Mouse (Mus musculus): Measurements from ENCODE around the gene C1qtnf4. TPM values are rescaled to one million over a fixed set of nuclear protein-coding genes. Genes with fewer than 3 reads are reported as not detected.

Gene C1qtnf4
- polyA plus RNA-seq, 1 experiment = 4.0 TPM

GRCm38 (mm10) chr2:90903398-90903797 lies 17.7 kb downstream of the C1qtnf4 start:
- peaks cover 27% of the 10 kb centered on the region for H3K36me3 ChIP-seq (ENCODE audit: control insufficient read depth, insufficient read depth, low read length)
- H3K4me1 ChIP-seq (ENCODE audit: control insufficient read depth, insufficient read depth, insufficient read length, low read length) = peaks cover 10% of the 10 kb centered on the region; the same call in 1 of the 2 replicates
- no peaks in the 10 kb centered on the region for H3K27me3 ChIP-seq (ENCODE audit: control insufficient read depth, insufficient read depth, low read length)
- H3K27ac ChIP-seq (ENCODE audit: insufficient read depth, low read depth, low read length) = no peak overlapping the region; the same call in 1 of the 2 replicates
- TF ChIP-seq POLR2A (IDR thresholded peaks at IDR 0.05; ENCODE audit: low read depth, low read length) (no peak), CTCF (IDR thresholded peaks at IDR 0.05; ENCODE audit: extremely low read depth, insufficient read length, insufficient replicate concordance, low read depth, low read length) (no peak)
- no peak overlapping the region for H3K4me3 ChIP-seq (ENCODE audit: low read depth, low read length)
- 63% methylated on average over 2 of the region's 2 CpGs for WGBS

DNA sequence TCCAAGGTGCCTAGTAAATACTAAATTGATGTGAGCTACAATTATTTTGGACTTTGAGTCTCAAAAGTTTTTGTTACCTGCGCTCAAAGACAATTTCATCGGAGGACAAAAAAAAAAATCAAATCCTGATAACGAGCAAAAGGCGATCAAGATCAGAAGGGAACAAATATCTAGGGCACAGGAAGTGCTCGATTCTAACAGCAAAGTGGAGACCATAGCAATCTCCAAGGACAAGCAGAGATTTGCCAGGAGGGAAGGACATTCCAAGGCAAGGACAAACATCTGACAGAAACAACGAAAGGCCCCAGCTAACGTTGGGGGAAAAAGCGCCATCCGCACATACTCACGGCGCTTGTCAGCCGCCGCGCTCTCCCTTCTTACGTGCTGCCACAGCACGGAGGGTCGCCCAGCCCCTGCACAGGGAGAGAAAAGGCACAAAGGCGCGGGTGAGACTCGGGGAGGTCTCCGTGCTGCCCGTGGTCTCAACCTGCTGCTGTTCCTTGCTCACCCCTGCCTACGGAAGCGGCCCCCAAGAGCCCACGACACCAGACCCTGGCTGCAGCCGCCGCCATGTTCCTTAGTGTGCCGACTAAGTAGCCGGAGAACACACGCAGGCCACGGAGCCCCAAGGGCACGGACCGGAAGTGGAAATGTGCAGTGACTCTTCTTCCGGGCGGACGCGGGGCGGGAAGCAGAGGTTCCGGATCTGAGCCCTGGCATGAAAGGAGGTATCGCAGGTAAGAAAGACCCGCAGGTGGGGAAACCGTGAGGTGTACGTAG lies 18.6 kb downstream of the C1qtnf4 start, which contains the start of the genes Kbtbd4 and Ndufs3:
TSS of gene Kbtbd4 (plus strand) at position 665 of the 780 bp plus-strand sequence.
TSS of gene Ndufs3 (minus strand) at position 752 of the 780 bp plus-strand sequence.
- peaks cover 30% of the 10 kb centered on the region for H3K36me3 ChIP-seq (ENCODE audit: control insufficient read depth, insufficient read depth, low read length)
- under 1% methylated on average over 43 of the region's 43 CpGs for WGBS

DNA sequence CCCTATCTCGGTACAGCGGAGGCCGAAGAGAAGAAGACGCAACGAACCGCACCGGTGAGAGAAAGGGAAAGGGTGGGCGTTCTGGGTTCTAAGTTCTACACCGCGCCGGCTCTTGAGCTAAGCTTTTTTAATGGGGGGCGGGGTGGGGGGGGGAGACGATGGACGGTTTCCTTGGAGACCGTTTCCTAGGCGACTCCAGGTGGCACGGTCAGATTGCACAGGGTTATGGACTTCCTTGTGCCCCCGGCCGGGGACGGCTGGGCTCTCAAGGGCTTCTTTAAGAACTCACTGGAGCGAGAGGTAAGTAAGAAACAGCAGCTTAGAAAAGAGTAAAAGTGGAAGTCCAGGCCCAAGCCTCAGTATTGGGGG lies 19.2 kb downstream of the C1qtnf4 start:
- Histone ChIP-seq H3K36me3 (ENCODE audit: control insufficient read depth, insufficient read depth, low read length) (peaks cover 31% of the 10 kb centered on the region), H3K4me1 (ENCODE audit: control insufficient read depth, insufficient read depth, insufficient read length, low read length) (peaks cover 10% of the 10 kb centered on the region; the same call in 1 of the 2 replicates), H3K27ac (ENCODE audit: insufficient read depth, low read depth, low read length) (peak overlapping the region; percentile 56; the same call in 1 of the 2 replicates), H3K4me3 (ENCODE audit: low read depth, low read length) (peak overlapping the region; percentile 75), H3K27me3 (ENCODE audit: control insufficient read depth, insufficient read depth, low read length) (no peaks in the 10 kb centered on the region)
- TF ChIP-seq CTCF (IDR thresholded peaks at IDR 0.05; ENCODE audit: extremely low read depth, insufficient read length, insufficient replicate concordance, low read depth, low read length) = no peak
- TF ChIP-seq POLR2A (IDR thresholded peaks at IDR 0.05; ENCODE audit: low read depth, low read length) = no peak
- under 1% methylated on average over 21 of the region's 21 CpGs for WGBS

More for the DNA sequence above, 18.6 kb downstream of the C1qtnf4 start, which contains the start of the genes Kbtbd4 and Ndufs3:
- peak; percentile 88 for TF ChIP-seq POLR2A (IDR thresholded peaks at IDR 0.05; ENCODE audit: low read depth, low read length)
- no peak for TF ChIP-seq CTCF (IDR thresholded peaks at IDR 0.05; ENCODE audit: extremely low read depth, insufficient read length, insufficient replicate concordance, low read depth, low read length)
- H3K4me1 ChIP-seq (ENCODE audit: control insufficient read depth, insufficient read depth, insufficient read length, low read length) = peaks cover 10% of the 10 kb centered on the region; the same call in 1 of the 2 replicates
- peak within 1 kb of the TSS; percentile 75 for H3K4me3 ChIP-seq (ENCODE audit: low read depth, low read length)
- H3K27ac ChIP-seq (ENCODE audit: insufficient read depth, low read depth, low read length) = peak within 1 kb of the TSS; percentile 84
- H3K27me3 ChIP-seq (ENCODE audit: control insufficient read depth, insufficient read depth, low read length) = no peaks in the 10 kb centered on the region

GRCm38 (mm10) chr2:90906721-90907120 lies 21.1 kb downstream of the C1qtnf4 start:
- TF ChIP-seq CTCF (IDR thresholded peaks at IDR 0.05; ENCODE audit: extremely low read depth, insufficient read length, insufficient replicate concordance, low read depth, low read length) = no peak
- no peak for TF ChIP-seq POLR2A (IDR thresholded peaks at IDR 0.05; ENCODE audit: low read depth, low read length)
- peaks cover 38% of the 10 kb centered on the region for H3K36me3 ChIP-seq (ENCODE audit: control insufficient read depth, insufficient read depth, low read length)
- WGBS = 79% methylated on average over 2 of the region's 2 CpGs
- H3K4me1 ChIP-seq (ENCODE audit: control insufficient read depth, insufficient read depth, insufficient read length, low read length) = peaks cover 10% of the 10 kb centered on the region; the same call in 1 of the 2 replicates
- H3K27me3 ChIP-seq (ENCODE audit: control insufficient read depth, insufficient read depth, low read length) = no peaks in the 10 kb centered on the region
- H3K27ac ChIP-seq (ENCODE audit: insufficient read depth, low read depth, low read length) = no peak overlapping the region
- H3K4me3 ChIP-seq (ENCODE audit: low read depth, low read length) = no peak overlapping the region

DNA sequence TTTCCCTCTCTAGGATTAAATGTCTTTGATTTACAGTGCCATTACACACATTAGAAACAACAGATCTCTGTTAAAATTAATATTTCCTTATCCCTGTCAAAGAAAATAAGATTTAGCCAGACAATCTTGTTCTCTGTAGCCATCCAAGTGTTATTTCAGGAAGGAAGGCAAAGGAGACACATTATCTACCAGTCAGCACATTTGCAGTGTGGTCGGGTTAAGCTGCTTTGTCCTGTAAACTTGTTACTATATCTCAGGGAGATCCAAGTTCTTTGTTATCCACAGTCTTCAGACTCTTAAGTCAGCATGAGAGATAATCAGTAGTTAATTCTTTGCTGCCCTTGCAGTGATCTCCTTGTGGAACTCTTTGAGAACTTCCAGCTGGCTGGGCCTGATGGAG lies 25.2 kb downstream of the C1qtnf4 start:
- 75% methylated on average over 1 of the region's 1 CpGs for WGBS
- Histone ChIP-seq H3K4me1 (ENCODE audit: control insufficient read depth, insufficient read depth, insufficient read length, low read length) (0 out of 2 replicates have a peak, but pooled peaks cover 5% of the 10 kb centered on the region), H3K36me3 (ENCODE audit: control insufficient read depth, insufficient read depth, low read length) (peaks cover 44% of the 10 kb centered on the region), H3K27me3 (ENCODE audit: control insufficient read depth, insufficient read depth, low read length) (no peaks in the 10 kb centered on the region), H3K27ac (ENCODE audit: insufficient read depth, low read depth, low read length) (no peak overlapping the region), H3K4me3 (ENCODE audit: low read depth, low read length) (no peak overlapping the region)
- no peak for TF ChIP-seq POLR2A (IDR thresholded peaks at IDR 0.05; ENCODE audit: low read depth, low read length)
- no peak for TF ChIP-seq CTCF (IDR thresholded peaks at IDR 0.05; ENCODE audit: extremely low read depth, insufficient read length, insufficient replicate concordance, low read depth, low read length)

GRCm38 (mm10) chr2:90911668-90912067 lies 26.0 kb downstream of the C1qtnf4 start:
- H3K4me1 ChIP-seq (ENCODE audit: control insufficient read depth, insufficient read depth, insufficient read length, low read length) = 0 out of 2 replicates have a peak, but pooled peaks cover 4% of the 10 kb centered on the region
- 67% methylated on average over 1 of the region's 1 CpGs for WGBS
- no peaks in the 10 kb centered on the region for H3K27me3 ChIP-seq (ENCODE audit: control insufficient read depth, insufficient read depth, low read length)
- H3K27ac ChIP-seq (ENCODE audit: insufficient read depth, low read depth, low read length) = no peak overlapping the region
- TF ChIP-seq POLR2A (IDR thresholded peaks at IDR 0.05; ENCODE audit: low read depth, low read length) = no peak
- peaks cover 44% of the 10 kb centered on the region for H3K36me3 ChIP-seq (ENCODE audit: control insufficient read depth, insufficient read depth, low read length)
- H3K4me3 ChIP-seq (ENCODE audit: low read depth, low read length) = no peak overlapping the region

- Histone ChIP-seq H3K4me3 (ENCODE audit: low read depth, low read length) (no peak overlapping the region), H3K27me3 (ENCODE audit: control insufficient read depth, insufficient read depth, low read length) (no peaks in the 10 kb centered on the region), H3K36me3 (ENCODE audit: control insufficient read depth, insufficient read depth, low read length) (peaks cover 39% of the 10 kb centered on the region), H3K27ac (ENCODE audit: insufficient read depth, low read depth, low read length) (no peak overlapping the region), H3K4me1 (ENCODE audit: control insufficient read depth, insufficient read depth, insufficient read length, low read length) (0 out of 2 replicates have a peak, but pooled peaks cover 2% of the 10 kb centered on the region)
- 31% methylated on average over 2 of the region's 2 CpGs for WGBS
- no peak for TF ChIP-seq CTCF (IDR thresholded peaks at IDR 0.05; ENCODE audit: extremely low read depth, insufficient read length, insufficient replicate concordance, low read depth, low read length)
- no peak for TF ChIP-seq POLR2A (IDR thresholded peaks at IDR 0.05; ENCODE audit: low read depth, low read length)
Measured at GRCm38 (mm10) chr2:90913671-90914070, 28.0 kb downstream of the C1qtnf4 start.

Data from small intestine, adult 2 months (tissue).